Mouse (Mus musculus) CH12.LX (cell line): ENCODE results near the gene Pex13. TPM values are rescaled to one million over a fixed set of nuclear protein-coding genes. Genes with fewer than 3 reads are reported as not detected.
A peak's percentile ranks its signal among the peaks of the same experiment; 100 is the strongest.

Experiments
- DNase-seq: peaks from one replicate; pipeline ENCODE4 v3.0.0-alpha.2; 2013; ENCODE audit errors: extremely low read depth
- H3K27ac ChIP-seq: 2 replicates; pipeline ENCODE4 v1.5.1; 2012; ENCODE audit warnings: low read depth, mild to moderate bottlenecking, control low read depth, moderate library complexity; ENCODE audit not compliant: insufficient read depth
- H3K27me3 ChIP-seq: replicated peaks from 2 replicates; pipeline ENCODE3; 2012; ENCODE audit warnings: inconsistent platforms
- H3K36me3 ChIP-seq, 2 experiments: replicated peaks in 1 of 2; 2 replicates each; pipeline versions ENCODE3 to v1.6.1; 2012; ENCODE audit warnings: inconsistent platforms in 1 of 2, low read length in 1 of 2, mild to moderate bottlenecking in 1 of 2, mixed read lengths in 1 of 2, moderate library complexity in 1 of 2; ENCODE audit not compliant: control insufficient read depth in 1 of 2, insufficient read depth in 1 of 2
- H3K4me1 ChIP-seq, 2 experiments: 2 replicates each; pipeline ENCODE4 v1.6.1; 2012; ENCODE audit warnings: inconsistent platforms in 1 of 2, moderate library complexity in 1 of 2; ENCODE audit not compliant: insufficient read depth in 2 of 2, control insufficient read depth in 1 of 2
- H3K4me2 ChIP-seq: 2 replicates; pipeline ENCODE4 v1.6.1; 2012; ENCODE audit warnings: low read depth, mild to moderate bottlenecking, control low read depth; ENCODE audit not compliant: poor library complexity, insufficient read depth, severe bottlenecking
- H3K4me3 ChIP-seq, 3 experiments: fragments of 150-350 bp in 1 of 3; sonication (generic) in 1 of 3; replicated peaks in 1 of 3; 2 replicates each; pipeline versions ENCODE3 to v1.5.1; 2011 to 2012; ENCODE audit warnings: low read depth in 2 of 3, low read length in 2 of 3, mild to moderate bottlenecking in 2 of 3, moderate library complexity in 2 of 3, control low read depth in 1 of 3, improper control_type of control experiment in 1 of 3, inconsistent platforms in 1 of 3, mixed read lengths in 1 of 3; ENCODE audit not compliant: poor library complexity in 1 of 3
- H3K79me2 ChIP-seq: replicated peaks from 2 replicates; pipeline ENCODE4 v1.6.1; 2012; ENCODE audit warnings: mild to moderate bottlenecking, moderate library complexity; ENCODE audit not compliant: control insufficient read depth, poor library complexity, insufficient read depth, severe bottlenecking; ENCODE audit errors: extremely low read depth
- H3K9ac ChIP-seq: 2 replicates; pipeline ENCODE4 v1.6.1; 2012; ENCODE audit warnings: low read depth, mild to moderate bottlenecking, control low read depth, moderate library complexity; ENCODE audit not compliant: insufficient read depth
- H3K9me3 ChIP-seq: replicated peaks from 2 replicates; pipeline ENCODE3; 2012; ENCODE audit warnings: low read length, inconsistent platforms, mixed read lengths
- BHLHE40 ChIP-seq: IDR thresholded peaks from 2 replicates; pipeline ENCODE4 v1.6.1; 2011; ENCODE audit warnings: mild to moderate bottlenecking, low read depth, low read length, improper control_type of control experiment
- CHD1 ChIP-seq: IDR thresholded peaks from 2 replicates; pipeline ENCODE4 v1.6.1; 2012; ENCODE audit warnings: low read depth, low read length, improper control_type of control experiment, inconsistent platforms
- CHD2 ChIP-seq: IDR thresholded peaks from 2 replicates; pipeline ENCODE4 v1.6.1; 2011; ENCODE audit warnings: low read length, improper control_type of control experiment
- CTCF ChIP-seq, 2 experiments: IDR thresholded peaks in 1 of 2; conservative IDR thresholded peaks in 1 of 2; 2 replicates each; pipeline ENCODE4 v1.5.1; 2011 to 2012; ENCODE audit warnings: low read depth in 2 of 2, low read length in 2 of 2, improper control_type of control experiment in 1 of 2, inconsistent platforms in 1 of 2, mild to moderate bottlenecking in 1 of 2, moderate library complexity in 1 of 2
- E2F4 ChIP-seq: IDR thresholded peaks from 2 replicates; pipeline ENCODE4 v1.6.1; 2011; ENCODE audit warnings: low read depth, low read length, improper control_type of control experiment; ENCODE audit not compliant: insufficient replicate concordance
- ELF1 ChIP-seq: IDR thresholded peaks from 2 replicates; pipeline ENCODE4 v1.6.1; 2014; ENCODE audit warnings: low read depth, mild to moderate bottlenecking, inconsistent platforms, low read length, improper control_type of control experiment
- EP300 ChIP-seq: IDR thresholded peaks from 2 replicates; pipeline ENCODE4 v1.6.1; 2011; ENCODE audit warnings: low read length, improper control_type of control experiment
- HCFC1 ChIP-seq: IDR thresholded peaks from 2 replicates; pipeline ENCODE4 v1.6.1; 2012; ENCODE audit warnings: low read depth, mild to moderate bottlenecking, inconsistent platforms, low read length, improper control_type of control experiment
- IRF4 ChIP-seq: IDR thresholded peaks from 2 replicates; pipeline ENCODE4 v1.6.1; 2014; ENCODE audit warnings: low read depth, mild to moderate bottlenecking, inconsistent platforms, low read length, improper control_type of control experiment
- JUND ChIP-seq: conservative IDR thresholded peaks from 2 replicates; pipeline ENCODE4 v1.6.1; 2011; ENCODE audit warnings: low read depth, low read length, improper control_type of control experiment
- MAFK ChIP-seq: IDR thresholded peaks from 2 replicates; pipeline ENCODE4 v1.6.1; 2011; ENCODE audit warnings: low read length, improper control_type of control experiment; ENCODE audit not compliant: insufficient replicate concordance
- MAX ChIP-seq: IDR thresholded peaks from 2 replicates; pipeline ENCODE4 v1.6.1; 2011; ENCODE audit warnings: low read length, improper control_type of control experiment
- MAZ ChIP-seq: IDR thresholded peaks from 2 replicates; pipeline ENCODE4 v1.6.1; 2012; ENCODE audit warnings: low read depth, mild to moderate bottlenecking, inconsistent platforms, low read length, improper control_type of control experiment, moderate library complexity
- MXI1 ChIP-seq: IDR thresholded peaks from 2 replicates; pipeline ENCODE4 v1.6.1; 2011; ENCODE audit warnings: mild to moderate bottlenecking, low read depth, low read length, improper control_type of control experiment
- MYC ChIP-seq: IDR thresholded peaks from 2 replicates; pipeline ENCODE4 v1.6.1; 2011; ENCODE audit warnings: low read depth, mild to moderate bottlenecking, improper control_type of control experiment, low read length
- NELFE ChIP-seq: IDR thresholded peaks from 2 replicates; pipeline ENCODE4 v1.6.1; 2011; ENCODE audit warnings: low read depth, low read length, improper control_type of control experiment
- NRF1 ChIP-seq: IDR thresholded peaks from 2 replicates; pipeline ENCODE4 v1.6.1; 2014; ENCODE audit warnings: low read depth, mild to moderate bottlenecking, inconsistent platforms, low read length, improper control_type of control experiment, moderate library complexity
- PAX5 ChIP-seq: IDR thresholded peaks from 2 replicates; pipeline ENCODE4 v1.6.1; 2012; ENCODE audit warnings: low read length, inconsistent platforms, mixed read lengths
- POLR2A ChIP-seq: IDR thresholded peaks from 2 replicates; pipeline ENCODE4 v1.6.1; 2011; ENCODE audit warnings: low read depth, mild to moderate bottlenecking, improper control_type of control experiment, low read length
- RAD21 ChIP-seq: IDR thresholded peaks from 2 replicates; pipeline ENCODE4 v1.6.1; 2011; ENCODE audit warnings: low read depth, mild to moderate bottlenecking, low read length, improper control_type of control experiment, moderate library complexity
- RCOR1 ChIP-seq: conservative IDR thresholded peaks from 2 replicates; pipeline ENCODE4 v1.6.1; 2012; ENCODE audit warnings: low read depth, mild to moderate bottlenecking, inconsistent platforms, low read length, improper control_type of control experiment
- SIN3A ChIP-seq: IDR thresholded peaks from 2 replicates; pipeline ENCODE4 v1.6.1; 2012; ENCODE audit warnings: low read length, improper control_type of control experiment, inconsistent platforms
- SMC3 ChIP-seq: IDR thresholded peaks from 2 replicates; pipeline ENCODE4 v1.6.1; 2011; ENCODE audit warnings: low read depth, low read length, improper control_type of control experiment
- TBP ChIP-seq: conservative IDR thresholded peaks from 2 replicates; pipeline ENCODE4 v1.6.1; 2011; ENCODE audit warnings: low read depth, low read length, improper control_type of control experiment
- TCF12 ChIP-seq: IDR thresholded peaks from 2 replicates; pipeline ENCODE4 v1.6.1; 2014; ENCODE audit warnings: low read depth, mild to moderate bottlenecking, inconsistent platforms, low read length, improper control_type of control experiment
- UBTF ChIP-seq: IDR thresholded peaks from 2 replicates; pipeline ENCODE4 v1.6.1; 2012; ENCODE audit warnings: low read depth, mild to moderate bottlenecking, inconsistent platforms, low read length, improper control_type of control experiment, moderate library complexity
- USF1 ChIP-seq: IDR thresholded peaks from 2 replicates; pipeline ENCODE4 v1.6.1; 2014; ENCODE audit warnings: low read depth, mild to moderate bottlenecking, inconsistent platforms, low read length, improper control_type of control experiment
- USF2 ChIP-seq: conservative IDR thresholded peaks from 2 replicates; pipeline ENCODE4 v1.6.1; 2011; ENCODE audit warnings: low read depth, low read length, improper control_type of control experiment
- ZKSCAN1 ChIP-seq: IDR thresholded peaks from 2 replicates; pipeline ENCODE4 v1.6.1; 2012; ENCODE audit warnings: low read depth, inconsistent platforms, low read length, improper control_type of control experiment, borderline replicate concordance
- ZMIZ1 ChIP-seq: IDR thresholded peaks from 2 replicates; pipeline ENCODE4 v1.6.1; 2012; ENCODE audit warnings: low read depth, mild to moderate bottlenecking, inconsistent platforms, low read length, improper control_type of control experiment
- dilution Hi-C: fragments of 300-500 bp; cut with MboI; formaldehyde crosslinking; loops from 2 replicates; pipeline ENCODE4 v1.14.3; 2020; ENCODE audit warnings: low sequenced_read_pairs; ENCODE audit not compliant: extremely low pct_unique_long_range_greater_than_20kb, extremely low pct_ligation_motif_present
- in situ Hi-C: fragments of 300-500 bp; cut with MboI; formaldehyde crosslinking; loops from 3 replicates; pipeline ENCODE4 v1.14.3; 2019; ENCODE audit warnings: low sequenced_read_pairs, low pct_ligation_motif_present, low pct_unique_long_range_greater_than_20kb, mixed read lengths
- polyA plus RNA-seq: library from polyadenylated mRNA; unstranded; fragments of >175 nt; gene quantifications from 2 replicates; pipeline ENCODE4 v1.2.1, GENCODE M21; 2012; ENCODE audit warnings: low read depth; ENCODE audit not compliant: insufficient read length
- total RNA-seq, 2 experiments: library from RNA; depleted of rRNA; stranded (reverse); fragments of 300-350 nt in 1 of 2; fragments of >200 nt in 1 of 2; gene quantifications; 2 replicates each; pipeline ENCODE4 v1.2.3; 2012 to 2014

Gene Pex13
- total and polyA plus RNA-seq, 3 experiments, result 20.4 to 42.7 (median 21.5) TPM

DNA sequence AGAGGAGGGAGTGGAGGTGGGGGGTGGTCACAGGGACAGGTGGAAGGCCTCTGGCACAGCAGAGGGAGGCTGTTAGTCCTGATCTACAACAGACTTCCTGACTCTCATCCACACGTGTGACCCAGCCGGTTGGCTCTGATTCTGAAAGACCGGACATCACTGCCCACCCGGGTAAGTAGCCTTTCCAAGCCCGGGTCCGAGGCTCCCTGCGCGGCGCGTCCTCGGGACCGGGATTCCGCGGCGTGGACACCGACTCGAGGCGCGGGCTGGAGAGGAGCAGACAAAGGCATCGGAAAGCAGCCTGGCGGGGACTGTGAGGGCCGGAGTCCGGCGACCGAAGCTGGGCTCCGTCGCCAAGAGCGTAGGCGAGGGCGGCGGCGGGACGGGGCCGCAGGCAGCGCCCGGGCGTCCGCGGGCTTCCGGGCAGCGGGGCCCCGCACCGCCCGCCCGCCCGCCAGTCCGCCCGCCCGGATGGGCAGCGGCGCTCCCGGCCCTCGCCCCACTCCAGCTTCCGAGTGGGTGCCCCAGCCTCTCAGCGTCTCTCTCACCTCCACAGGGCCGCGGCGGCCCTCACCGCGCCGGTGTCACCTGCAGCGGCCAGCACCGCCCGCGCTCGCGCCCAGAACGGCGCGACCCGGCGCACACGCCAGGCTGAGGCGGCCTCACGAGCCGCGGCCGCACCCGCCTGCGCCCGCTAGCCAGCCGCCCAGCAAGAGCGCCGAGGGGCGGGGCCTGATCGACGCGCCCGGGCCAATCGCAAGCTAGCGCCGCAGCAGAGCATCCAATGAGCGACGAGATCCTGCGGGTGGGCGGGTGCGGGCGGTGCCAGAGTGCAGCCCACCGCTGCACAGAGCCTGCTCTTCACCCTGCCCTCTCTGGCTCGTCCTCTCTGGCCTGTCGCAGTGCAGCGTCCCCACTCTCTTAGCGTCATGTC, 32.5 kb downstream of the Pex13 start, which contains the start of gene 0610010F05Rik:
TSS of gene 0610010F05Rik (minus strand) at position 695 of the 934 bp plus-strand sequence.
- H3K36me3 ChIP-seq, result peaks cover 0 to 13% of the 10 kb centered on the region in 2 experiments
- H3K79me2 ChIP-seq, result no peaks in the 10 kb centered on the region
- peak within 1 kb of the TSS; percentile 53 for H3K4me2 ChIP-seq
- H3K4me3 ChIP-seq, result peak within 1 kb of the TSS; percentile 69 to 91 (median 79)
- dilution Hi-C loops, result no loop called here
- no peaks in the 10 kb centered on the region for H3K9me3 ChIP-seq
- H3K27me3 ChIP-seq, result no peaks in the 10 kb centered on the region
- peak within 1 kb of the TSS; percentile 73 for H3K9ac ChIP-seq
- no peak within 1 kb of the TSS for H3K27ac ChIP-seq
- peak; percentile 92 for DNase-seq
- peaks cover 0 to 5% of the 10 kb centered on the region in 2 experiments; a peak in 2 of 4 replicates for H3K4me1 ChIP-seq
- in situ Hi-C loops, result no loop called here
- no peak for TF ChIP-seq CHD1
- TF ChIP-seq CTCF (conservative IDR thresholded peaks at IDR 0.05 in 1 of 2, IDR thresholded peaks at IDR 0.05 in 1 of 2; ENCODE audit: low read depth in 2 of 2, low read length in 2 of 2), result no peak
- peak; percentile 93 for TF ChIP-seq ZMIZ1
- TF ChIP-seq TCF12, result peak; percentile 76; the same call in 1 of the 2 replicates
- peak; percentile 69; the same call in 1 of the 2 replicates for TF ChIP-seq CHD2
- TF ChIP-seq RCOR1, result no peak
- no peak for TF ChIP-seq RAD21
- TF ChIP-seq IRF4, result no peak; the same call in 1 of the 2 replicates
- TF ChIP-seq UBTF, result peak; percentile 95
- TF ChIP-seq NELFE, result peak; percentile 80
- TF ChIP-seq MAX, result 0 out of 2 replicates have a peak, but pooled peaks have one; percentile 14
- no peak for TF ChIP-seq USF2
- no peak for TF ChIP-seq E2F4
- peak; percentile 83 for TF ChIP-seq BHLHE40
- TF ChIP-seq NRF1, result peak; percentile 72
- TF ChIP-seq MAZ, result 0 out of 2 replicates have a peak, but pooled peaks have one; percentile 53
- TF ChIP-seq SIN3A, result peak; percentile 57; the same call in 1 of the 2 replicates
- TF ChIP-seq HCFC1, result no peak; the same call in none of the 2 replicates
- TF ChIP-seq MYC, result no peak
- no peak for TF ChIP-seq ZKSCAN1
- TF ChIP-seq POLR2A, result peak; percentile 94
- TF ChIP-seq MXI1, result peak; percentile 81
- TF ChIP-seq JUND, result no peak
- TF ChIP-seq PAX5, result no peak
- TF ChIP-seq USF1, result no peak
- TF ChIP-seq EP300, result no peak
- TF ChIP-seq ELF1, result no peak; the same call in 1 of the 2 replicates
- no peak for TF ChIP-seq SMC3
- no peak for TF ChIP-seq TBP
- no peak for TF ChIP-seq MAFK
